Mouse (Mus musculus) lung, embryonic 14.5 days (tissue): ENCODE measurements around the gene Ccdc126. TPM values are rescaled to one million over a fixed set of nuclear protein-coding genes. Genes with fewer than 3 reads are reported as not detected.

Experiments
- ATAC-seq: fragments of 200-750 bp; cut with Nextera tagmentation; 2 replicates; pipeline ENCODE4 v1.8.0; 2017; ENCODE audit warnings: mild to moderate bottlenecking, moderate TSS enrichment, moderate library complexity; ENCODE audit not compliant: insufficient read depth
- DNase-seq: peaks from one replicate; pipeline ENCODE4 v3.0.0-alpha.2; 2015
- H3K27ac ChIP-seq: fragments of 300-500 bp; sonication (generic); 2 replicates; pipeline ENCODE4 v1.5.1; 2014; ENCODE audit warnings: low read depth, mild to moderate bottlenecking, moderate library complexity
- H3K27me3 ChIP-seq: fragments of 300-500 bp; sonication (generic); 2 replicates; pipeline ENCODE4 v1.6.1; 2014; ENCODE audit warnings: low read length, control low read depth; ENCODE audit not compliant: insufficient read depth
- H3K36me3 ChIP-seq: fragments of 300-500 bp; sonication (generic); 2 replicates; pipeline ENCODE4 v1.6.1; 2014; ENCODE audit warnings: control low read depth; ENCODE audit not compliant: insufficient read depth
- H3K4me1 ChIP-seq: fragments of 300-500 bp; sonication (generic); 2 replicates; pipeline ENCODE4 v1.6.1; 2014; ENCODE audit warnings: antibody characterized with exemption, control low read depth; ENCODE audit not compliant: insufficient read depth
- H3K4me2 ChIP-seq: fragments of 300-500 bp; sonication (generic); 2 replicates; pipeline ENCODE4 v1.6.1; 2014; ENCODE audit warnings: mild to moderate bottlenecking
- H3K4me3 ChIP-seq: fragments of 300-500 bp; sonication (generic); 2 replicates; pipeline ENCODE4 v1.5.1; 2014; ENCODE audit warnings: low read depth, low read length
- H3K9ac ChIP-seq: fragments of 300-500 bp; sonication (generic); 2 replicates; pipeline ENCODE4 v1.6.1; 2014
- H3K9me3 ChIP-seq: fragments of 300-500 bp; sonication (generic); 2 replicates; pipeline ENCODE4 v1.6.1; 2016; ENCODE audit warnings: low read depth, low read length, control low read depth
- CTCF ChIP-seq: IDR thresholded peaks from 2 replicates; pipeline ENCODE4 v1.5.1; 2016; ENCODE audit warnings: antibody characterized with exemption, low read depth
- WGBS: fragments of 180-500 bp; shearing (Covaris S2); extraction: QIAGEN DNeasy Blood & Tissue Kit; methylation state at CpG from one replicate; pipeline ENCODE4 v1.1.7; 2014; 5-methylcytosine and 5-hydroxymethylcytosine counted together
- polyA plus RNA-seq: library from polyadenylated mRNA; unstranded; fragments of >200 nt; fragmentation: Nextera tagmentation; extraction: Ambion mirVana; gene quantifications from 2 replicates; pipeline ENCODE4 v1.2.1, GENCODE M21; 2014

The Ccdc126 gene
- 11.8 and 12.5 TPM in 2 replicates for polyA plus RNA-seq

DNA sequence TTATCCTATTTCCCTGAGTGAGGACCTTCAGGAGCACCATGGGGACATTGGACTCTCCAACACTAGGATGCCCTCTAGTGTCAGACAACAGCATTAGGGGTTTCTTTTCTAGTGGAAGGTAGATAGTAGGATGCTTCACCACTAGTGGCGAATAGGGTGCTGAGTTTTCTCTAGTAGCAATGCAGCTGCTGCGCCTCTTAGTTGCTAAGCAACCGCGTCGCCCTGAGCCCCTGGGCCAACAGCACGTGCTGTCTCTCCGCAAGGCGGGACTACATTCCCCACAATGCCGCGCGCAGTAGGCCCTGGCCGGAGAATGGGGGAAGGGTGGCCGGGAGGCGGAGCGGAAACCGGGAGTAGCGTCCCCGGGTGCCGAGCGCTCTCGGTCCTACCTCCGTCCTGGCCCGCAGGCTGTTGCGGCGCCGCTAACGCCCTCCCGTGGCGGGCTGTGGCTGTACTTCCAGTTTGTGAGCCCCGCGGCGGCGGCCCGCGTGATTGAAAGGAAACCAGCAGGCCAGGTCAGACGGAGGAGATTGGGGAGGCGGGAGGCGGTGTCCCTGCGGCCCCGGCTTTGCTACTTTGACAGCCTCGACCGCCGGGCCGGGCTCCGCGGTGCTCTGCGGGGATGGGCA lies at the start of gene Ccdc126:
Gene Ccdc126 (plus strand): TSS at position 309 of the 629 bp plus-strand sequence.
- Histone ChIP-seq H3K4me1 (no peaks in the 10 kb centered on the region), H3K27me3 (no peaks in the 10 kb centered on the region), H3K4me3 (peak within 1 kb of the TSS; percentile 67), H3K4me2 (peak within 1 kb of the TSS; percentile 64), H3K9ac (peak within 1 kb of the TSS; percentile 71), H3K36me3 (no peaks in the 10 kb centered on the region), H3K9me3 (no peaks in the 10 kb centered on the region), H3K27ac (peak within 1 kb of the TSS; percentile 76; the same call in 1 of the 2 replicates)
- ATAC-seq (peak; percentile 99), DNase-seq (peak; percentile 99)
- WGBS, result under 1% methylated on average over 47 of the region's 47 CpGs
- TF ChIP-seq CTCF, result peak; percentile 72

DNA sequence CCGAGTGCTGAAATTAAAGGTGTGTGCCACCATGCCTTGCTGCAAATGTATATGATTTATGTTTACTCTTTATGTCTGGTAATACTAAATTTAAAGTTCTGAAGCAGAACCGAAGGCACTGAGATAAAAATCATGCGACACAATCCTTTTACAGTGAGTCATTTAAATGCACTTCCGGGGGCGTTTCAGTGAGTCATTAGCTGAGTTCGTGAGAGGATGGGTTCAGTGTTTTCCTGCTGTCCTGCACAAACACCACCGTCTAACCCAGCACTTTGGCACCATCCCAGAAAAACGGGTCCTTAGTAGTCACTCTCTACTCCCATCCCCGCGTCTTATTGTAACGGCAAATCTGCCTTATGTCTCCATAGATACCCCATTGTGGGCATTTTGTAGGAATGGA lies 49.2 kb upstream of the Ccdc126 start:
- no peak for TF ChIP-seq CTCF
- no peaks in the 10 kb centered on the region for H3K27me3 ChIP-seq
- ATAC-seq, result no peak
- H3K36me3 ChIP-seq, result no peaks in the 10 kb centered on the region
- H3K4me1 ChIP-seq, result no peaks in the 10 kb centered on the region
- H3K4me2 ChIP-seq, result no peak overlapping the region
- H3K27ac ChIP-seq, result no peak overlapping the region
- WGBS, result 55% methylated on average over 11 of the region's 11 CpGs
- no peak overlapping the region for H3K9ac ChIP-seq
- no peak overlapping the region for H3K4me3 ChIP-seq
- H3K9me3 ChIP-seq, result no peaks in the 10 kb centered on the region
- DNase-seq, result no peak

DNA sequence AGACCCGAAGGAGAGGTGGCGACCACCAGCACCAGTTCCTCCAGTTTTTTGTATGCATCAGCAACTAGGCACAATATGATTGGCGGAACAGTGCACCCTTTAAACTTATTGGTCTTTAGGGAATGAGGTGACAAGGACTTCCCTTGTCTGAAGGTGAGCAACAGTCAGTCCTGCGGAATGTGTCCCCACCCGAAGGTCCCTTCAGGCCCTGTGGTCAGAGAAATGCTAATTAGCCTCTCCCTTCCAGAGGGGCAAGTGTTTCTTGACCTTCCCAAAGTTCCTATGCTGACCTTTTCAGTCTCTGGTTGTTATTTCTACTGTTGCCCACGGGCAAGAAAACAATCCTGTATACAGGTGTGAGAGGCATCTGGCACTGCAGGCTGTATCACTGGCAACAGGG lies 47.3 kb upstream of the Ccdc126 start:
- DNase-seq (no peak), ATAC-seq (no peak)
- Histone ChIP-seq H3K4me2 (no peak overlapping the region), H3K27ac (no peak overlapping the region), H3K9ac (no peak overlapping the region), H3K4me3 (no peak overlapping the region), H3K27me3 (no peaks in the 10 kb centered on the region), H3K36me3 (no peaks in the 10 kb centered on the region), H3K4me1 (no peaks in the 10 kb centered on the region), H3K9me3 (no peaks in the 10 kb centered on the region)
- WGBS, result 75% methylated on average over 6 of the region's 6 CpGs
- TF ChIP-seq CTCF, result no peak

DNA sequence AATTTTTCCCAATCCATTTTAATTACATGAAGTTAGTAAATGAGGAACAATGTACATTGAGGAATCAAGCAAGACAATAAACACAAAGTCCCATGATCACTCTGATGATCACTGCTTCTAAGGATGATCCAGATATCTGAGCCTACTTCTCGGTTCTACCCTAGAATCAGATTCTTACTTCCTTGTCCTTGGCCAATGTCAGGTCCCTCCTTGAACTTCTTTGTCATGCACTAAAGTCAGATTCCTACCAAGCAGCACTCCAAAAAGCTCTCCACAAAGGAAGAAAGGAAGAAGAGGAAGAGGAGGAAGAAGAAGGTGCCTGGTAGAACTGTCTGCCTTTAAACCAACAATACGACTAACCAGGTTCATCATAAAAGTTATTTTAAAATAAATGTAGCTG lies 46.2 kb upstream of the Ccdc126 start:
- Histone ChIP-seq H3K36me3 (no peaks in the 10 kb centered on the region), H3K4me1 (no peaks in the 10 kb centered on the region), H3K9ac (no peak overlapping the region), H3K4me3 (no peak overlapping the region), H3K27me3 (no peaks in the 10 kb centered on the region), H3K4me2 (no peak overlapping the region), H3K9me3 (no peaks in the 10 kb centered on the region), H3K27ac (no peak overlapping the region)
- WGBS, result 91% methylated on average over 2 of the region's 2 CpGs
- no peak for DNase-seq
- no peak for TF ChIP-seq CTCF
- no peak for ATAC-seq

DNA sequence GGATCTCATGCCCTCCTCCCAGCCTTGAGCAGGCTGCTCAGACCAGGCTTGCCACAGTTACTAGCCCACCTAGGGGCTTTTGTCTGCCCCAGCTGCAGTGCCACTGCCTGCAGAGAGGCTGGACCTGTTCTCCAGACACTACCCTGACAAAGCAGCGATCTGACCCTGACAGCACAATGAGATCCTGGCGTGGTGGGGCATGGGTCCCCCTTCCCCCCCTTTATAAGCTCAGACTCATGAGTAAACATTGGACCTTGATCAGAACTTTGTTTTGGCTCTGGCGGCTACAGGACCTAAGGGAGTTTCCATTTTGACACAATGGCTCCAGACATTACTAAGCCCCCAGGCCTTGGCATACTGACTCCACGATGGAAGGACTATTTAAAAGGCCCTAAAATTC lies 45.1 kb upstream of the Ccdc126 start:
- ATAC-seq (no peak), DNase-seq (no peak)
- WGBS, result 36% methylated on average over 4 of the region's 4 CpGs

DNA sequence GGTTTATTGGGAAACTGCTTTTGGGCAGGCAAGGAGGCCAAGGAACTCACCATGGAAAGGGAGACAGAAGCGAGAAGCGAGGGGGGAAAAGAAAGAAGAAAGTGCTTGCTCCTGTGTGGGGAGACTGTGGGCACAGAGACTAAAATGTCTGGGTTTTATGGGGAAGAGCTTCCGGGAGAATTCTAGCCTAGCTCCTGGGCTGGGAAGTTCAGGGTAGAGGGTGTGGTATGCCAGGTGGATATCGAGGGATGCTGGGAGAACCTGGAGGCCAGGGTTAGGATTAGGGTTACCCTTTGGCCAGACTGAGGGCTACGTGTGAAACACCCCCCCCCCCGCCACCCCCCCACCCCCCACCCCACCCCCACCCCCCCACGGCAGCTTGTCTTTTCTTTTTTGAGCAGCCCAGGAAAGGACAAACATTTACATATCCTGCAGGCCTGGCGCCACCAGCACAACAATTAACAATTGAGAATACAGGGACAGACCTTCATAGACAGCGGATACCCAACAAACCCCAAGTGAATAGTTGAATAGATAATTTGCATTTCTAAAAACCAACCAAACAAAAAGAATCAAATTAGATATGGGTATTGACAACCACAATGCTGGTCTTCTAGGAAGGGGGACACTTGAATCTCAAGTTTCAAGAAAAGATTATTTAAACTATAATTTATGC lies 44.5 kb upstream of the Ccdc126 start:
- 65% methylated on average over 9 of the region's 9 CpGs for WGBS
- no peak overlapping the region for H3K4me2 ChIP-seq
- no peak overlapping the region for H3K27ac ChIP-seq
- H3K9ac ChIP-seq, result no peak overlapping the region
- DNase-seq, result no peak
- ATAC-seq, result no peak
- H3K9me3 ChIP-seq, result no peaks in the 10 kb centered on the region
- TF ChIP-seq CTCF, result no peak
- no peaks in the 10 kb centered on the region for H3K27me3 ChIP-seq
- H3K36me3 ChIP-seq, result no peaks in the 10 kb centered on the region
- no peak overlapping the region for H3K4me3 ChIP-seq
- H3K4me1 ChIP-seq, result no peaks in the 10 kb centered on the region

More for the DNA sequence above, 45.1 kb upstream of the Ccdc126 start:
- Histone ChIP-seq H3K27me3 (no peaks in the 10 kb centered on the region), H3K4me1 (no peaks in the 10 kb centered on the region), H3K36me3 (no peaks in the 10 kb centered on the region), H3K4me2 (no peak overlapping the region), H3K27ac (no peak overlapping the region), H3K4me3 (no peak overlapping the region), H3K9ac (no peak overlapping the region), H3K9me3 (no peaks in the 10 kb centered on the region)
- TF ChIP-seq CTCF, result no peak

DNA sequence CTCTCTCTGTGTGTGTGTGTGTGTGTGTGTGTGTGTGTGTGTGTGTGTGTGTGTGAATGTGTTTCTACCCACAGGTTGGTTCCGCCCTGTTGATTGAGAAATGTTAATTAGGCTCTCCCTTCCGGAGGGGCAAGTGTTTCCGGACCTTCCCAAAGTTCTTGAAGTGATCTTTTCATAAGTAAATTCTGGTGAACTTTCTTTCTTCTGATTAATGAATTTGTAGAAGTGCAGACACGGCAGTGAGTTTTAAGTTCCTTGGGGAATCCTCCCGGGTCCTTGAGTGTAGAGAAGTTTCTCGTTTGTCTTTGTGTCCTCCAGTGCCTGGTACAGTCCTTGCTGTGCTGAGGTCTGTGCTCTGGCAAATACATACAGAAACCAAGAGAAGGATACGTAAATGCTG lies 43.8 kb upstream of the Ccdc126 start:
- ATAC-seq (no peak), DNase-seq (no peak)
- WGBS, result 81% methylated on average over 7 of the region's 7 CpGs
- TF ChIP-seq CTCF, result no peak
- H3K4me3 ChIP-seq, result no peak overlapping the region
- no peaks in the 10 kb centered on the region for H3K27me3 ChIP-seq
- H3K9me3 ChIP-seq, result no peaks in the 10 kb centered on the region
- no peak overlapping the region for H3K4me2 ChIP-seq
- H3K36me3 ChIP-seq, result no peaks in the 10 kb centered on the region
- no peak overlapping the region for H3K27ac ChIP-seq
- no peaks in the 10 kb centered on the region for H3K4me1 ChIP-seq
- no peak overlapping the region for H3K9ac ChIP-seq
